Mouse (Mus musculus) heart, adult 2 months (tissue): Measurements from ENCODE around the gene Otop1.

Source experiments
- CTCF ChIP-seq: fragments of 200-600 bp; IDR thresholded peaks from 2 replicates; pipeline ENCODE4 v1.8.1; 2022; ENCODE audit warnings: antibody characterized with exemption, mild to moderate bottlenecking, moderate library complexity
- EP300 ChIP-seq: fragments of 200-500 bp; IDR thresholded peaks from 2 replicates; pipeline ENCODE4 v1.6.1; 2011; ENCODE audit warnings: low read depth, low read length, control low read depth; ENCODE audit not compliant: insufficient read depth
- POLR2A ChIP-seq: fragments of 200-500 bp; IDR thresholded peaks from 2 replicates; pipeline ENCODE4 v1.6.1; 2011; ENCODE audit warnings: mild to moderate bottlenecking, low read depth, low read length, control low read depth; ENCODE audit not compliant: insufficient read depth

GRCm38 (mm10) chr5:38273831-38274230, 1.9 kb upstream of the Otop1 start:
- no peak for TF ChIP-seq CTCF
- TF ChIP-seq POLR2A, result no peak
- TF ChIP-seq EP300, result no peak
